ENCODE assay signal across 28 mouse cellular contexts in genomic region chr3:21931951-21932350, GRCm38 (mm10).
DNase-seq lines count a peak whose midpoint lies in the region; ATAC-seq and TF ChIP-seq lines count a peak whose summit lies in the region.
"Had no signal": no experiment of that assay in that cellular context is flagged by ENCODE, and none has a peak within 500 bp of the region (broad histone marks: within the 10 kb centered on the region; RNA-seq: fewer than 3 reads in every experiment).

No protein-coding gene starts in this region.

- no peaks in the 10 kb centered on the region for H3K36me3 ChIP-seq in kidney, embryonic 16.5 days (ENCODE audit: insufficient read depth, low read length)
- no peaks in the 10 kb centered on the region for H3K36me3 ChIP-seq in liver, postnatal 0 days (replicated peaks; ENCODE audit: insufficient read depth, low read length)
- no peaks in the 10 kb centered on the region for H3K36me3 ChIP-seq in liver, embryonic 12.5 days
- H3K36me3 ChIP-seq: embryonic facial prominence, embryonic 10.5 days; embryonic facial prominence, embryonic 13.5 days; forebrain, embryonic 12.5 days; G1E; hindbrain, embryonic 10.5 days; hindbrain, embryonic 13.5 days had no signal

- no peak for ATAC-seq in kidney, embryonic 16.5 days (ENCODE audit: low FRiP score, low TSS enrichment)
- ATAC-seq in liver, postnatal 0 days: no peak
- no peak for ATAC-seq in liver, embryonic 12.5 days
- ATAC-seq: forebrain, embryonic 16.5 days; hindbrain, embryonic 16.5 days; Patski had no signal

- H3K4me2 ChIP-seq in kidney, embryonic 16.5 days (replicated peaks; ENCODE audit: low read depth, low read length): no peak overlapping the region
- no peak overlapping the region for H3K4me2 ChIP-seq in liver, postnatal 0 days (ENCODE audit: low read depth, low read length)
- no peak overlapping the region for H3K4me2 ChIP-seq in liver, embryonic 12.5 days
- H3K4me2 ChIP-seq: embryonic facial prominence, embryonic 13.5 days; forebrain, embryonic 12.5 days; heart, embryonic 11.5 days; hindbrain, embryonic 13.5 days had no signal

- H3K4me3 ChIP-seq in kidney, embryonic 16.5 days (ENCODE audit: low read length): no peak overlapping the region
- H3K4me3 ChIP-seq in liver, postnatal 0 days (ENCODE audit: low read depth, low read length): no peak overlapping the region
- H3K4me3 ChIP-seq in liver, embryonic 12.5 days: no peak overlapping the region
- H3K4me3 ChIP-seq: embryonic facial prominence, embryonic 10.5 days; embryonic facial prominence, embryonic 13.5 days; erythroblast, embryonic 14.5 days; forebrain, embryonic 12.5 days; hindbrain, embryonic 10.5 days; hindbrain, embryonic 13.5 days had no signal

- no peak for TF ChIP-seq CTCF in liver, postnatal 0 days (IDR thresholded peaks at IDR 0.05; ENCODE audit: low read depth)

- no peak overlapping the region for H3K27ac ChIP-seq in kidney, embryonic 16.5 days (ENCODE audit: low read length)
- H3K27ac ChIP-seq in liver, postnatal 0 days (ENCODE audit: low read depth): peak overlapping the region; percentile 67
- no peak overlapping the region for H3K27ac ChIP-seq in liver, embryonic 12.5 days
- H3K27ac ChIP-seq: embryonic facial prominence, embryonic 10.5 days; embryonic facial prominence, embryonic 13.5 days; forebrain, embryonic 12.5 days; hindbrain, embryonic 10.5 days; hindbrain, embryonic 13.5 days had no signal

- H3K27me3 ChIP-seq in kidney, embryonic 16.5 days (ENCODE audit: insufficient read depth, low read length): no peaks in the 10 kb centered on the region
- no peaks in the 10 kb centered on the region for H3K27me3 ChIP-seq in liver, postnatal 0 days (ENCODE audit: insufficient read depth, low read length)
- H3K27me3 ChIP-seq in liver, embryonic 12.5 days (replicated peaks): no peaks in the 10 kb centered on the region
- H3K27me3 ChIP-seq: CH12.LX; embryonic facial prominence, embryonic 13.5 days; hindbrain, embryonic 13.5 days; Patski had no signal

- peaks cover 25% of the 10 kb centered on the region for H3K4me1 ChIP-seq in kidney, embryonic 16.5 days (ENCODE audit: insufficient read depth, low read length)
- H3K4me1 ChIP-seq in liver, postnatal 0 days (ENCODE audit: insufficient read depth): peaks cover 27% of the 10 kb centered on the region
- H3K4me1 ChIP-seq in liver, embryonic 12.5 days: peaks cover 31% of the 10 kb centered on the region

- H3K9me3 ChIP-seq in kidney, embryonic 16.5 days (ENCODE audit: low read length): no peaks in the 10 kb centered on the region
- no peaks in the 10 kb centered on the region for H3K9me3 ChIP-seq in liver, postnatal 0 days (ENCODE audit: low read length)
- H3K9me3 ChIP-seq in liver, embryonic 12.5 days (replicated peaks): no peaks in the 10 kb centered on the region
- H3K9me3 ChIP-seq: embryonic facial prominence, embryonic 10.5 days; embryonic facial prominence, embryonic 13.5 days; forebrain, embryonic 12.5 days; G1E; hindbrain, embryonic 10.5 days; hindbrain, embryonic 13.5 days had no signal

- WGBS in kidney, embryonic 16.5 days: 92% methylated on average over 6 of the region's 6 CpGs
- 61% methylated on average over 6 of the region's 6 CpGs for WGBS in liver, postnatal 0 days (ENCODE audit: insufficient replicate concordance)
- WGBS in liver, embryonic 12.5 days (ENCODE audit: insufficient replicate concordance): 69% methylated on average over 6 of the region's 6 CpGs

- DNase-seq in kidney, adult 11 months: peak; percentile 55
- DNase-seq in kidney, adult 8-10 months: peak; percentile 64 to 75
- DNase-seq in kidney, postnatal 10 days: no peak
- DNase-seq in liver, postnatal 0 days: no peak
- DNase-seq in cerebellum, postnatal 4 days (ENCODE audit: low spot score in 2 of 2): no peak
- DNase-seq: adrenal gland, postnatal 10 days; adrenal gland, postnatal 36 days; B cell, adult 2 months; cerebellum, adult 18-20 months; cerebellum, postnatal 25 days; embryo, embryonic 11 days; gastrocnemius, postnatal 10 days; gastrocnemius, postnatal 36 days; heart, postnatal 36 days had no signal

- H3K9ac ChIP-seq in kidney, embryonic 16.5 days (replicated peaks; ENCODE audit: low read length): no peak overlapping the region
- H3K9ac ChIP-seq in liver, postnatal 0 days (replicated peaks): no peak overlapping the region
- no peak overlapping the region for H3K9ac ChIP-seq in liver, embryonic 12.5 days
- H3K9ac ChIP-seq: embryonic facial prominence, embryonic 13.5 days; forebrain, embryonic 12.5 days; hindbrain, embryonic 13.5 days had no signal

- no peak for TF ChIP-seq EP300 in liver, postnatal 0 days (IDR thresholded peaks at IDR 0.05; ENCODE audit: low read depth)

Comparison
In these comparisons a context has a peak if more than half of its experiments do, and no peak if none do; other contexts are left out.
1. DNase-seq: peak in kidney, adult 11 months (single experiment) and kidney, adult 8-10 months (2 of 2); none in kidney, postnatal 10 days (single experiment), liver, postnatal 0 days (single experiment) and cerebellum, postnatal 4 days (0 of 2).